Mouse (Mus musculus) inflammation-experienced regulatory T-cells, adult 6 months (primary cell): ENCODE data around the gene Large2. TPM values are rescaled to one million over a fixed set of nuclear protein-coding genes. Genes with fewer than 3 reads are reported as not detected.

ENCODE experiments used
- ATAC-seq: one replicate; pipeline ENCODE4 v1.8.0; 2017
- polyA plus RNA-seq, 3 experiments: library from polyadenylated mRNA; unstranded; fragments of 100-300 nt; shearing (Covaris generic); gene quantifications; one replicate each; pipeline ENCODE4 v1.2.1; 2017

The Large2 gene
- polyA plus RNA-seq, 3 experiments from 2014 or later: 0.23 to 1.3 TPM; not detected in 1

DNA sequence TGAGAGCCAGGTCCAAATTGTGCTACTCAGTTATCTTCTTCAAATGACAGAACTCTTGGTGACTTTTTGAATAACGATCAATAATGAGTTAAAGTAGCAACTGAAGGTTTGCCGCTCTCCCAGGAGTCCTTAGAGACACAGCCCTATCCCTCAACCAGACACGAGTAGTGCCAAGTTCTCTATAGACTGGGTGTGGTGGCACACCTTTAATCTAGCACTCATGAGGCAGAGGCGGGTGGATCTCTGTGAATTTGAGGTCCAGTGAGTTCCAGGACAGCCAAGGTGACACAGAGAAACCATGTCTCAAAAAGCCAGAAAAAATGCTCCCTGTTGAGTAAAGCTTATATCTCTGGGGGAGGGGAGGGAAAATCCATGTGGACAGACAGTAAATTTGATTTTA, 47.1 kb downstream of the Large2 start:
- no peak for ATAC-seq

DNA sequence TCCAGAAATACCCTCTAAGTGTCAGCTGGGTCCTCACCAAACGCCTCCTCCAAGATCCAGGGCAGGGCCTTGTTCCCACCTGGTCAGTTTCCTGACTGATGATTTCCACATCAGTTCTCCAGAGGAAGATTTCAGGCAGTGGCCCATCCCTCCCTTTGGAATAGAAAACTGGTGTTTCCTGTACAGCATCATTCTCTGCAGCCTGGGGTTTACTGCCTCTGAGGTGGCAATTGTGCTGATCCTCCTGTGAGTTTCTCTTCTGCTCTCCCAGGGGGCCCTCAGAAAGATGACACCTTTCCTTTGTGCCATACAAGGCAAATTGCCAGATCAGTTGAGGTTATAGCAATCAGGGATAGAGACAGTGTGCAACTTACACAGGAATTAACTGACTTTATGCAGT, 48.4 kb downstream of the Large2 start:
- no peak for ATAC-seq

DNA sequence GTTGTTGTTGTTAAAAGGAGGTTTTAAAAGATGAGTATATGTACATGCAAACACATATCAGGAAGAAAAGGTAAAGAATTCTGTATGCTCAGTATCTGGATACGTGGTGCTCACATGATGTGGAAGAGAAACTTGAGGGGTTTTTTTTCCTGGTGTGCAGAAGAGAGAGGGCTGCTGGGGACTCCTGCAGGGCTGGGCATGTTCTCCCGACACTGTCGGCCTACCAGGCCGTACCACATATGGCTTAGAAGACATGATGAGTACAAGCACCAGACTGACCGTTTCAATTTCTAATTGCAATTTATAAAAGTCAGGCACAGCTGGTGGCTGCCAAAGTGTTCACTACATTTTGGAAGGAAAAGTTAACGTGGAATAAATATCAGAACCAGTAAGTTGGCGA, 49.0 kb downstream of the Large2 start:
- ATAC-seq: no peak

DNA sequence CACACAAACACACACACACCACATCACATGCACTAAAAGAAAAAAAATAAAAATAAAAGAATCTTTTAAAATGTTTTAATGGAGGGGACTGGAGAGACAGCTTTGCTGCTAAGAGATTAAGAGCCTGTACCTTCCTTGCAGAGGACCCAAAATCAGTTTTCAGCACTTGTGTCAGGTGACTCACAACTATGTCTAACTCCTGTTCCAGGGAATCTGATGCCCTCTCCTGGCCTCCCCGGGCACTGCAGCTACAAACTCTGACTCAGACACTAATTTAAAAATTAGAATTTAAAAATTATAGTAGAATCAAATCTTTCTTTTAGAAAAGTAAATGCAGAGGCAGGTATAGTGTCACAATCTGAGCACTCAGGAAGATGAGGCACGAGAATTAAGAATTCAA, 52.0 kb downstream of the Large2 start:
- no peak for ATAC-seq

DNA sequence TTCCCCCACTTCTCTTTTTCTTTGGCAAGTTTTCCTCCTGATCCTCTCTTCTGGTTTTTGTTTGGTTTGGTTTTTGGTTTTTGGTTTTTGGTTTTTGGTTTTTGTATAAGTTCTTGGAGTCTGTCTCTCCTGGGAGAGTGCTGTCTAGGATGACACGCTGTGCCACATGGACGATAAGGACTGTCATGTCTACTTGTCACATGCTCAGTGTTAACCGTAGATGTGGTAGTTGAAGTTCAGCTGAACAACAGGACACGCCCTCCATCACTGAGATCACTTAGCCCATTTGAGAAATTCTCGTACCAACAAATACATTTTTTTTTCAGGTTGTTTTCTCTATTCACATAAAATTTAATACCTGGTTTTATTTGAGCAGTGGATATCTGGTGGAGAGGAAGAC, 57.4 kb downstream of the Large2 start:
- ATAC-seq: no peak

DNA sequence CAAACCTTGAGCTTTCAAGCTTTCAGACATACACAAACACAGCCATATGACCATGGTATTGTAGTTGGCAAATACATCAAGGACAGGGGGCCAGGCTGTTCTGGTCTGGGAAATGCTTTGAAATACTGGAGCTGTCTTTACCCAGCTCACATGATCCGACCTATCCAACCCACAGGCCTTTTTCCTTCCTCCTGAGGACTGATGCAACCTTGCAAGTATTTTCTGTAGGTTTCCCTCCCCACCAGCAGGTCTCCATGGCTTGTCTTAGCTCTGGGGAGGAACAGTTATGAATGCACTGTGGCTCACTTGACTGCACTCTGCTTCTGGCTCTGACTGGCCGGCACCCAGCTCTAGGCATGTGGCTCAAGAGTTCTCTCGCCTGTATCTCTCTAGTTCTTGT, 58.0 kb downstream of the Large2 start:
- no peak for ATAC-seq

Other genes with a start within 250 kb of the Large2 start
- gene Pex16, start 193 bp downstream of the Large2 start, polyA plus RNA-seq: 10 to 100 TPM; 42.8 to 53.8 (median 53.3) TPM
- 1 to 10 TPM; 3.2 to 3.7 (median 3.7) TPM for gene 1700029I15Rik, start 7.7 kb upstream of the Large2 start, polyA plus RNA-seq
- under 1 TPM; 0.43 to 0.92 (median 0.82) TPM for gene Mapk8ip1, start 26.4 kb upstream of the Large2 start, polyA plus RNA-seq
- gene Cry2, start 59.2 kb upstream of the Large2 start, polyA plus RNA-seq: 10 to 100 TPM in 1 of 3 experiments, 1 to 10 TPM in 2; 3.5 to 10.2 (median 6.9) TPM
- gene Slc35c1, start 85.7 kb upstream of the Large2 start, polyA plus RNA-seq: 10 to 100 TPM; 35.1 to 53.1 (median 38.8) TPM
- not detected for gene Chst1, start 224.8 kb upstream of the Large2 start, polyA plus RNA-seq